Mouse (Mus musculus): ENCODE results near the gene Ndst2. TPM values are rescaled to one million over a fixed set of nuclear protein-coding genes. Genes with fewer than 3 reads are reported as not detected.
A peak's percentile ranks its signal among the peaks of the same experiment; 100 is the strongest.
"Not testable (repeated sequence)": the region's sequence is repeated elsewhere in the genome, so short reads cannot be mapped to it uniquely, and the experiment has no call there.

Ndst2 gene
- polyA plus RNA-seq, 1 experiment from 2014 or later: 9.2 TPM

- DNase-seq (ENCODE audit: low spot score): no peak
Observed at GRCm38 (mm10) chr14:20738511-20738910, 4.1 kb upstream of the Ndst2 start.

DNA sequence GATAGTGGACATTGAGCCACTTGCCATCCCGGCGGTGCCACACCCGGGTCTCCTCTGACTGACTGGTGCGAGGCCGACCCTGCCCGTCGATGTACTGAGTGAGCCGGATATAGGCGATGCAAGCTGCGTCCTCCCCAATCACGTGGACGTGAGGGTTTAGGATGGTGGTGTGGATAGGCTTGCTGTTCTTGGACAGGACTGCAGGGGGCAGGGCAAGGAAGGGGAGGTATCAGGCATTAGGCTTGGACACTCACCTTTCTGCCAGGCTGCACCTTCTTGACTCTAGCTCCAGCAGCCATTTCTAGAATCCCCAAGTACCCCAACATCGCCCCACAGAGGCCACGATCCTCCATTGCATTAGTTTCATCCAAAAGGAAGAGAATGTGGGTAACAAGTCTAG lies 2.9 kb upstream of the Ndst2 start:
- peak; percentile 9 for DNase-seq (ENCODE audit: low spot score)

GRCm38 (mm10) chr14:20735892-20736390 lies 1.6 kb upstream of the Ndst2 start:
- DNase-seq (ENCODE audit: low spot score): no peak

DNA sequence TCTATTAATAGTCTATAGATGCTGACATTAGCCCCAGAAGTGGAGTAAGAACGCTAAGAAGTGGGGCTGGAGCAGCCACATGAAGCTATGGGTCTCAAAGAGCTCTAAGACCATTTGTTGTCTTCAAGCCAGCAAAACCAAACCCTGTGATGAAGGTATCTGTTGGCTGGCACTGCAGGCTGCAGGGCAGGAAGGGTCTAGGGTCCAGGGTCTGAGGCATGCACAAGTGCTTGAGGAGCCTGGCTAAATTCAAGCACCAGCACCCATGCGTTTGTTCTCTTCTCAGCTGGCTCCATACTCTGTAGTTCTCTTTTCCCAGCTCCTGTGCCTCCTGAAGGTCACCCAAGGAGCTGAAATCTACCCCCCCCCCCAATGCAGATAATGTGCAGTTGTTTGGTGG lies 690 bp upstream of the Ndst2 start:
- no peak for DNase-seq (ENCODE audit: low spot score)

DNA sequence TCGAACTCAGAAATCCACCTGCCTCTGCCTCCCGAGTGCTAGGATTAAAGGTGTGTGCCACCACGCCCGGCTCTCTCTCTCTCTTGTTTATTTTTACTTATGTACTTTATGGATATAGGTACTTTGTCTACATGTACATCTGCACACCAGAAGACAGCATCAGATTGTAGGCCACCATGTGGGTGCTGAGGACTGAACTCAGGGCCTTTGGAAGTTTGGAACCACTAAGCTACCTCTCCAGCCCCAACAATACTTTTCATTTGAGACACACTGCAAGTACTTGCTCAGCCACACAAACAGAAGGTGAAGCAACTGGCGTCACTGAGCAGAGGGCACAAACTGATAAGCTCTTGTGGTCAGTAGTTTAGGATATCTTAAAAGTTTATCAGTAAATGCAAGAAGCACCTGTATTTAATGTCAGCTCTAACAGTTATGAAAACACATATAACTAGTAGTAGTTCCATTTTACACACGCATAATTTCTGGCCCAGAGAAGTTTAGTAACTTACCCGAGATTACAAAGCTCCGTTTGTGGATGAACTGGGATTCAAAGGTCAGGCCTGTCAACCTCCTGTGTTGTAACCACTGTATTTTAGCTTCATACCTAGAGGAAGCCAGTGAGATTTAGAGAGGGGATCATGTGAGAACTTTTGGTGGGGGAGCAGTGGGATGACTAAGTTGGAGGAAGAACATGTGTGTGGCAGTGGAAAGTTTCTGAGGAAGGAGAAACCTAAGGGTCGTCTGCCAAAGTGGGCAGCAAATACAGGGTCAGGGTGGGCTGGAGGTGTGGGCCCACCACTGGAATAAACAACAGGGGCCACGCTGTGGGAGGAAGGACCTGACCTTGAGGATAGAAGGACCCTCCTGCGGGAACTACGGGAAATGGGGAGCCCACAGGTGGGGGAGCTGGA lies 1.1 kb downstream of the Ndst2 start:
- peak; percentile 11 for DNase-seq (ENCODE audit: low spot score)

- DNase-seq (ENCODE audit: low spot score): no peak
Observed at GRCm38 (mm10) chr14:20730853-20731602, 3.3 kb downstream of the Ndst2 start.

- DNase-seq (ENCODE audit: low spot score): no peak
Observed at GRCm38 (mm10) chr14:20729871-20730270, 4.5 kb downstream of the Ndst2 start.

- DNase-seq (ENCODE audit: low spot score): no peak
Observed at GRCm38 (mm10) chr14:20725660-20726339, 8.6 kb downstream of the Ndst2 start.

- DNase-seq (ENCODE audit: low spot score): peak; percentile 46
Observed at GRCm38 (mm10) chr14:20724043-20724442, 10.3 kb downstream of the Ndst2 start.

DNA sequence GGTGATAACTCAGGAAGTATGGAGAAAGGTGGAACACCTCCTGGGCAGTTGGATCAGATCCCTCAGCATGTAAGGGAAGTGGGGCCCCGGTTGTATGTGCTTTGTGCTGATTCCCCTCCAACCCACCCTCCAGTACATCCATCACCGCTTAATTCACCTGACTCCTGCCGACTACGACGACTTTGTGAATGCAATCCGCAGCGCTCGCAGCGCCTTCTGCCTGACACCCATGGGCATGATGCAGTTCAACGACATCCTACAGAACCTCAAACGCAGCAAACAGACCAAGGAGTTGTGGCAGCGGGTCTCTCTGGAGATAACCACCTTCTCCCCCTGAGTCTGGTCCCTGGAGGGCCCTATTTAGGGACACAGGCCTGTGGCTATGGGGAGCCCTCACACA lies 11.4 kb downstream of the Ndst2 start:
- no peak for DNase-seq (ENCODE audit: low spot score)

- no peak for DNase-seq (ENCODE audit: low spot score)
Observed at GRCm38 (mm10) chr14:20721371-20721770, 13.0 kb downstream of the Ndst2 start.

GRCm38 (mm10) chr14:20719767-20720166 lies 14.6 kb downstream of the Ndst2 start:
- DNase-seq (ENCODE audit: low spot score): no peak

DNA sequence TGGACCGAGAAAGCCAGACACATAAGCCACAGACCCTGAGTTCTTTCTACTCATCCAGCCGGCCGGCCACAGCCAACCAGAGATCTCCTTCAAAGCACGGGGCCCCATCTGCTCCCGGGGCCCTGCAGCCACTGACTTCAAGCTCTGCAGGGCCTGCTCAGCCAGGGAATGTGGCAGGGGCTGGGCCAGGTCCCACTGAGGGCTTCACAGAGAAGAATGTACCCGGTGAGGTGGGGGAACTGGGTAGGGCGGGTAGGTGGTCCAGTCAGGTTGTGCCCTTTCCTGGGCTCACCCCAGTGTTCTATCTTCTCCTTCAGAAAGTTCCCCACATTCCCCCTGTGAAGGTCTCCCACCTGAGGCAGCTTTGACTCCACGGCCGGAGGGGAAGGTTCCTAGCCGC lies 15.9 kb downstream of the Ndst2 start:
- DNase-seq (ENCODE audit: low spot score): no peak

DNA sequence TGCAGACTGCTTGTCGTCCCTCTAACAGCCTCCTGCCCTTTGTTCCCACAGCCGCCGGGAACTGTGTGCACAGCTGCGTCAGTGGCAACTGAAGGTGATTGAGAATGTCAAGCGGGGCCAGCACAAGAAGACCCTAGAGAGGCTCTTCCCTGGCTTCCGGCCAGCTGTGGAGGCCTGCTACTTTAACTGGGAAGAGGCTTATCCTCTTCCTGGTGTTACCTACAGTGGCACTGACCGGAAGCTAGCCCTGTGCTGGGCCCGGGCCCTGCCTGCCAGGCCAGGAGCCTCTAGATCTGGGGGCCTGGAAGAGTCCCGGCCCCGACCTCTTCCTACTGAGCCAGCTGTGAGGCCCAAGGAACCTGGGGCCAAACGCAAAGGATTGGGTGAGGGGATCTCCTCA lies 20.5 kb downstream of the Ndst2 start:
- no peak for DNase-seq (ENCODE audit: low spot score)

DNA sequence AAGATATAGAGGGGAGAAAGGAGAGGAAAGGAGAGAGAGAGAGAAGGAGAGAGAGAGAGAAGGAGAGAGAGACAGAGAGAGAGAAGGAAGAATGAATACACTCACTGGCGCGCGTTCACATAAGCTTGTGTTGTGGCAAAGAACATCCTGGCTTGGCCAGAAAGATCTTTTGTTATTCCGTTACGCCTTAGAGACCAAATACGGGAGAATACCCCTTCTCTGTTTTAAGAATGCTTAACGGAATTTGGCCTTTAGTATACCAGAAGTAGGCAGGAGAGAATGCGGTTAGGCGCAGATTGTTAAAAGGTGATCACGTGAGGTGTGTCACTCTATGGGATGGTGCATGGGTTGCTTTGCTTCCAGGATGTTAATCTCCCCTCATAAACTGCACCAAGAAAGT lies 26.1 kb downstream of the Ndst2 start:
- peak; percentile 54 for DNase-seq (ENCODE audit: low spot score)

DNA sequence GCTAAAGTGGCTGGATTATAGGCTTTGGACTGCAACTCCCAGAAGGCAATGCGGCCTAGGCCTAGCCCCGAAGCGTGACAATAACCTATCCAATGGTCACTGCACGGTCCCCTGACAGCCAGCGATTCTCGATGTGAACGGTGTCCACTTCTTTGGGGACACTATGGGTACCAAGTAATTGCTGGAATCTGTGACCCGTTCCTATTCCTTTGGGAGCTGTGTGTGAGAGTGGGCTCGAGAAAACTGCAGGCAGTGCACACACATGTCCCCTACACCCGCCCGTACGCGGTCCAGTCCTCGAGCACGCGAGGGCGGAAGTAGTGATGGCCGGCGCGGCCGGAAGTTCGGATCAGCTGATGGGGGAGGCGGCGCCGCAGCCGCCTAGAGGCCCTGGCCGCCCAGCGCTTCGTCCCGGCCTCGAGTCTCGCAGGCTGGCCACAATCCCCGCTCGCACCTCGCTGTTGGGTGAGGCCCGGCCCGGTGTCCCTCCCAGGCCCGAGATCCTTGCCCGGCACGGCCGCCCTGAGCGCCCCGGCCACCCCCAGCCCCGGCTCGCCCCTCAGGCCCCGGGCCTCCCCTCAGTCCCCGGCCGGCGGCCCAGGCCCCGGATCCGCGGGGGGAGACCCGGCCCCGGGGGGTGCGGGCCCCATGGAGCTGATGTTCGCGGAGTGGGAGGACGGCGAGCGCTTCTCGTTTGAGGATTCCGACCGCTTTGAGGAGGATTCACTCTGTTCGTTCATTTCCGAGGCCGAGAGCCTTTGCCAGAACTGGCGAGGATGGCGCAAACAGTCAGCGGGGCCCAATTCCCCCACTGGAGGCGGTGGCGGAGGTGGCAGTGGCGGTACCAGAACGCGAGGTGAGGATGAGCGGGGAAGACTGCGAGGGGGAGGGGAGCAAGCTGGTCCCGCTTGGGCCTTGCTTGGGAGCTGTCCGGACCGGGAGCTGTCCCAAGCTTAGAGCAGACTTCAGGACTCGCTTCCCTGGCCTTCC lies 26.9 kb downstream of the Ndst2 start, which contains the start of gene Zswim8:
TSS of gene Zswim8 (plus strand) at position 352 of the 990 bp plus-strand sequence.
- DNase-seq (ENCODE audit: low spot score): peak; percentile 71

- not testable (repeated sequence) for DNase-seq (ENCODE audit: low spot score)
Observed at GRCm38 (mm10) chr14:20703461-20703860, 30.9 kb downstream of the Ndst2 start.

- DNase-seq (ENCODE audit: low spot score): peak; percentile 77
Observed at GRCm38 (mm10) chr14:20702741-20703381, 31.5 kb downstream of the Ndst2 start, which contains the start of gene Chchd1. TSS of gene Chchd1 (plus strand) at chr14:20703006.

DNA sequence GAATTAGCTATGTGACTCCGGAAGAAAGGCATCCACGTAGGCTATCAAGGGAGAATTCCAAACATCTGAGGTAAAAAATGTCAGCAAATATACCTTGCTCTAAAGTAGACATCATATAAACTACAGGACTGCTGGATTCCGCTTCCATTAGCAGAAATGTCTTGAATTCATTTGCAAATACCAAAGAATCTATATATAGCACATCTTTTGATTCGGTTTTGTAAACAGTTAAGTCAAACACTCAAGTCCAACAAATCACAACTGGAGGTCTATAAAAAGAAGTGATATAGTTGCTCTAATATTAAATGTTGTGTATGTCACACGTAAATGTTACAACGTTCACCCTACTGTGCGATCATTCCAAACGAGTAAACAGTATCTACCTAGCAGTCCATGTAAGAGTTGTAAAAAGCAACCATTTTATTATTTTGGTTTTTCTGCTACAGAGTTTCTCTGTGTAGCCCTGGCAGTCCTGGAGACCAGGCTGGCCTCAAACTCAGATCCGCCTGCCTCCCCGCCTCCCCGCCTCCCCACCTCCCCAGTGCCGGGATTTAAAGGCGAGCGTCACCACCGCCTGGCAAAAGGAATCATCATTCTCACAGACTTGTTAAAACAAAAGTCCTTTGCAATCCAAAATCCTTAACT lies 32.1 kb downstream of the Ndst2 start:
- DNase-seq (ENCODE audit: low spot score): no peak
